Mouse (Mus musculus): ENCODE data around the gene Gm13271.
"Not testable (repeated sequence)": the region's sequence is repeated elsewhere in the genome, so short reads cannot be mapped to it uniquely, and the experiment has no call there.

DNA sequence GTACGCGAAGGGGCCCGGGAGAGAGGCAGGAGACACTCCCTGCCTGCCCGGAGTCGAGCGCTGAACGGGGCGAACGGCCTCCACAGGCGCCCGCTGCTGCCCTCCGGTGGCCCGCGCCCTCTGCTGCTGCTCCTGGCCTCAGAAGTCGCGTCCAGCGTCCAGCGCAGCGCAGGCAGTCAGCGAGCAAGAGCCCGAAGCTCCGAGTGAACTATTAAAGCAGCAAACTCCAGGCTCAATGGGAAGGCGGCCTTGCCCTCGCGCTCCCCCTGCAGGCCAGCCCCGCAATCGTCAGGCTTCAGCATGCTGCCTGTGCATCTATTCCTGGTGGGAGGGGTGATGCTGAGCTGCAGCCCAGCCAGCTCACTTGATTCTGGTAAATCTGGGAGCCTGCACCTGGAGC is 30.7 kb downstream of the Gm13271 start, which contains the start of gene Gm13276:
- TF ChIP-seq USF1 (IDR thresholded peaks at IDR 0.05; ENCODE audit: low read depth); POLR2A (IDR thresholded peaks at IDR 0.05; ENCODE audit: insufficient read length, low read depth); MAX (IDR thresholded peaks at IDR 0.05; ENCODE audit: low read depth); SRF (IDR thresholded peaks at IDR 0.05; ENCODE audit: control insufficient read depth, insufficient read length, low read depth); MYOD1 (IDR thresholded peaks at IDR 0.05; ENCODE audit: control insufficient read depth in 1 of 3, insufficient read length in 2 of 3, low read depth in 2 of 3); POLR2AphosphoS2 (IDR thresholded peaks at IDR 0.05; ENCODE audit: insufficient read length, low read depth); TCF3 (IDR thresholded peaks at IDR 0.05; ENCODE audit: insufficient read length, low read depth); CEBPB (IDR thresholded peaks at IDR 0.05; ENCODE audit: insufficient read depth, poor library complexity, severe bottlenecking); TCF12 (IDR thresholded peaks at IDR 0.05; ENCODE audit: insufficient read depth, poor library complexity, severe bottlenecking); E2F4 (IDR thresholded peaks at IDR 0.05; ENCODE audit: insufficient read depth); MYOG (IDR thresholded peaks at IDR 0.05; ENCODE audit: control insufficient read depth in 1 of 3, insufficient read depth in 1 of 3, insufficient read length in 2 of 3, low read depth in 2 of 3): not testable (repeated sequence)
